Mouse (Mus musculus): ENCODE data around the gene Cpsf6.

The Cpsf6 gene

GRCm38 (mm10) chr10:117322630-117323029 is 57.2 kb downstream of the Cpsf6 start:
- no peak for DNase-seq

GRCm38 (mm10) chr10:117320571-117320981 is 59.2 kb downstream of the Cpsf6 start:
- DNase-seq: no peak

GRCm38 (mm10) chr10:117316391-117316790 is 63.4 kb downstream of the Cpsf6 start:
- DNase-seq: no peak

DNA sequence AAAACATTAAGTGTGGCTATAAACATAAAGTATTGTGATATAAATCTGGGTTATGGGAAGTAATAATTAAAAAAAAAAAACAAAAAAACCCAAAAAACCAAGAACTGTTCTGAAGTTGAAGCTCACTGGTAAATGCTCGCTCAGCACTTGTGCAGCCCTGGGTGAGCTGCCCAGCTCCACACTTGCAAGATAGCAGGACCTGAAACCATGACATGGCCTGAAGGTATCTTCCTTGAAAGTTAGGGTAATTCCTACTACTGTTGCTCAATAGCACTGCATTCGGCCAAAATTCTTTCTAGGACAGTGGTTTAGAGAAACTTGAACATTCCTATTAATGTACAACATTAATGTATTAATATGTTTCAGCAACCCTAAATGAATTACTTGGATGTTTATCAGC is 66.7 kb downstream of the Cpsf6 start:
- DNase-seq: no peak

DNA sequence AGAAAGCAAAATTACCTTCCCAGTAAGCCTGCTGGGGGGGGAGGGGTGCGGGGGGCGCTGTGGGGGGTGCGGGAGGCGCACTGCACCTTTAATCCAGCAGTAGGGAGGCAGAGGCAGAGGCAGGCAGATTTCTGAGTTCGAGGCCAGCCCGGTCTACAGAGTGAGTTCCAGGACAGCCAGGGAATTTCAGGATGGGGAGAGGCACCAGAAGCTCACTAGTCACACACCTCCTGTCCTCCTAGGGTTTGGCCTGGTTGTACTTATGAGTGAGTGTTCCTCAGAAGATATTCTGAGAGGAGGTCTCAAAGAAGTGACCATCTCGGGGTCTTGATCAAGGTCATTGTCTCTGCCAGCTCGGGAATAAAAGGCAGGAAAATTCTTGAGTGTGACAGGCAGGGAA is 67.6 kb downstream of the Cpsf6 start:
- no peak for DNase-seq

DNA sequence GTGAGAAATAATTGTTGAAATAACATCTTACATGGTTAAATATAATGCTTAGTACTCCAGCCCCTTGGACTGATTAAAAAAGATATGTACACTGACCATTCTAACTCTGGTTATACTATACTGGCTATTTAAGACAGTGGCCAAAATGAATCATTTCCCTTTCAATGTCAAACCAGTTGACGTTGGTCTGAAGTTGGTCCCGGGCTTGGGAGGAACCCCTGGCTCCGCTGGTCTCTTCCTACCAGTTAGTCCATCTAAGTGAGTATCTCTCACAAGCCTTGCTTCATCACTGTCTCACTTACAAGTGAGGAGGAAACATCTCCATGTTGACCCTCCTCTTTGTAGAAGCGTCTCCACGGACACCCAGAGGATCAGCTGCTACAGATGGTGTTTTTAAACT is 75.4 kb downstream of the Cpsf6 start:
- no peak for DNase-seq

DNA sequence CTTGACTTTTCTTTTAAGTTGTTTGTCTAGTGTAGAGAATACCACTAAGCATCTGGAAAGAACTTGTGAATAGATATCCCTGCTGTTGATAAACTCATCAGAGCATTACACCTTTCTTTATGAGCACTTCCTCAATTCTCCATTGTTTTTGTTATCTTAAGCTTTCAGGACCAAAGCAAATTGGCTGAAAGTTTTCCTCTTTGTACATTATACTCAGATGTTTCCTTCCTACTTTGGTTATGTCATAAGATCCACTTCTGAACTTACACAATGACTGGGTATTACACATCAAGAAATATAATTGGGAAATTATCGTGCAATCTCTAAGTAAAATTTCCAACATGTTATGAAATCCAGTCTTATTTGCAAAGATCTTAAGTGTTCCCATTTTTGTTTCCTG is 78.1 kb downstream of the Cpsf6 start:
- DNase-seq: no peak

DNA sequence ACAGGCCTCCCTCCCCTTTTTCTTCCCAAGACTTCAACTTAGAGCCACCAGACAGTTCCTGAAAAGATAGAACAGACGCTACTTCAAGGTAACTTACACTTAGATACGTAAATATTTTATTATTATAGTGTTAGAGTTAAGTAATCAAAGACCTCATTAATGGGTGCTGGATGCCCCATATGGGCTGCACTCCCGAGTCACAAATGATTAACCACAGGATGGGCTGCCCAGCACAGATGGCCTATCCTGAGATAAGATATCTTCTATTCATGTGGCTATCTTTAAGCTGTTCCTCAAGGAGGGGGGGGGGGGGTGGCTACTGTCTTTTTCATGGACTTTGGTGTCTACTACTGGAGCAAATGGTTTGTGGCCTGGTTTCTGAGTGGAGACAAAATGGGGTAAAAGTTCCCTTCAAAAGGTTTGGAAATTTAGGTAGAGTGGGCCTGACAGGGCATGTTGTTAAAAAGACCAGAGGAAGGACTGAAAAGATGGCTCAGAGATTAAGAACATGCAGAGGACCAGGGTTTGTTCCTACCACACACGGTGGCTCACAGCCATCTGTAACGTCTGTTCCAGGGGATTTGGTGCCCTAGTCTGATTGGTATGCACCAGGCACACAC is 79.8 kb downstream of the Cpsf6 start:
- no peak for DNase-seq

- DNase-seq: no peak
These were observed 80.7 kb downstream of the Cpsf6 start for GRCm38 (mm10) chr10:117299106-117299505.

- DNase-seq: no peak
These were observed 81.5 kb downstream of the Cpsf6 start for GRCm38 (mm10) chr10:117298336-117298735.

Data from cerebellum, adult 11 months (tissue).